Mouse (Mus musculus) mature B cell (primary cell): ENCODE results near the gene Lmf1.

Experiments used
- in situ Hi-C: fragments of 300-500 bp; cut with MboI; formaldehyde crosslinking; loops from 2 replicates; pipeline ENCODE4 v1.14.3; 2019

Lmf1 gene

GRCm38 (mm10) chr17:25642032-25642431 is 63.1 kb downstream of the Lmf1 start:
- in situ Hi-C loops = no loop called here

- in situ Hi-C loops = no loop called here
Measured at GRCm38 (mm10) chr17:25643517-25644294, 64.8 kb downstream of the Lmf1 start.

- in situ Hi-C loops = no loop called here
Measured at GRCm38 (mm10) chr17:25644761-25645160, 65.9 kb downstream of the Lmf1 start.

GRCm38 (mm10) chr17:25645661-25646060 is 66.8 kb downstream of the Lmf1 start:
- in situ Hi-C loops = no loop called here

GRCm38 (mm10) chr17:25647901-25648300 is 69.0 kb downstream of the Lmf1 start:
- in situ Hi-C loops = no loop called here

GRCm38 (mm10) chr17:25648678-25649216 is 69.9 kb downstream of the Lmf1 start:
- in situ Hi-C loops = no loop called here

GRCm38 (mm10) chr17:25650726-25651125 is 71.8 kb downstream of the Lmf1 start:
- in situ Hi-C loops = no loop called here

- in situ Hi-C loops = no loop called here
Measured at GRCm38 (mm10) chr17:25652272-25652671, 73.4 kb downstream of the Lmf1 start.

- in situ Hi-C loops = no loop called here
Measured at GRCm38 (mm10) chr17:25656142-25656825, 77.4 kb downstream of the Lmf1 start.

- in situ Hi-C loops = no loop called here
Measured at GRCm38 (mm10) chr17:25656826-25657189, 77.9 kb downstream of the Lmf1 start.

- in situ Hi-C loops = no loop called here
Measured at GRCm38 (mm10) chr17:25663213-25663835, 84.4 kb downstream of the Lmf1 start.

- in situ Hi-C loops = no loop called here
Measured at GRCm38 (mm10) chr17:25665485-25665884, 86.6 kb downstream of the Lmf1 start.

GRCm38 (mm10) chr17:25665891-25666290 is 87.0 kb downstream of the Lmf1 start:
- in situ Hi-C loops = no loop called here

GRCm38 (mm10) chr17:25668481-25669055 is 89.7 kb downstream of the Lmf1 start:
- in situ Hi-C loops = no loop called here

GRCm38 (mm10) chr17:25672982-25673381 is 94.1 kb downstream of the Lmf1 start:
- in situ Hi-C loops = no loop called here

GRCm38 (mm10) chr17:25677969-25678368 is 99.1 kb downstream of the Lmf1 start:
- in situ Hi-C loops = no loop called here

- in situ Hi-C loops = no loop called here
Measured at GRCm38 (mm10) chr17:25679818-25680217, 100.9 kb downstream of the Lmf1 start.

GRCm38 (mm10) chr17:25681636-25682035 is 102.8 kb downstream of the Lmf1 start:
- in situ Hi-C loops = no loop called here

- in situ Hi-C loops = no loop called here
Measured at GRCm38 (mm10) chr17:25686323-25686722, 107.4 kb downstream of the Lmf1 start.

GRCm38 (mm10) chr17:25688922-25689321 is 110.0 kb downstream of the Lmf1 start:
- in situ Hi-C loops = no loop called here

GRCm38 (mm10) chr17:25696263-25696662 is 117.4 kb downstream of the Lmf1 start:
- in situ Hi-C loops = no loop called here

GRCm38 (mm10) chr17:25698446-25698845 is 119.6 kb downstream of the Lmf1 start:
- in situ Hi-C loops = no loop called here
